Comparison of ENCODE assay signal across 13 mouse cellular contexts in the genomic region with DNA sequence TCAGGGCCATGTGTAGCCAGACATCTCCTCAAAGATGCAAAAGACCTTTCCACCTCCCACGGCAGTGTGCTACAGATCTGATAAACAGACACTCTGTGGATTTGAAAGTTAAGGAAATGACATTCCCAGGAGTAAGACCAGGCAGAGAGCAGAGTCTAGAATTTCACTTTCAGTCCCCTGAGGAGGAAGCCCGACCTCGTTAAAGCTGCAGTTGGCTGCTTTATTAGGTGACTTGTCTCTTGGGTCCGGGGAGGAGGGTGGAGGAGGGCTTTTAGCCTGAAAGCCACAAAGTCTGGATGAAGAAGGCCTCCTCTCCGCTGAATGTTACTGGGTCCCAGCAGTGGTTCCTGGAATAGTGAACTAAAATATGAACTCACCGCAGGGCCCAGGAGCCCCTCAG.
DNase-seq lines count a peak whose midpoint lies in the region; ATAC-seq and TF ChIP-seq lines count a peak whose summit lies in the region.
"Had no signal": no experiment of that assay in that cellular context is flagged by ENCODE, and none has a peak within 500 bp of the region (broad histone marks: within the 10 kb centered on the region; RNA-seq: fewer than 3 reads in every experiment).

No protein-coding gene starts in this region.

- no peaks in the 10 kb centered on the region for H3K27me3 ChIP-seq in kidney, postnatal 0 days (ENCODE audit: insufficient read depth, low read length)
- H3K27me3 ChIP-seq: forebrain, embryonic 12.5 days had no signal

- no peak overlapping the region for H3K9ac ChIP-seq in kidney, postnatal 0 days (ENCODE audit: low read depth, low read length)
- H3K9ac ChIP-seq: forebrain, embryonic 12.5 days had no signal

- no peak overlapping the region for H3K27ac ChIP-seq in kidney, postnatal 0 days
- H3K27ac ChIP-seq: heart, adult 2 months had no signal

- 0 out of 2 replicates have a peak, but pooled peaks have one; percentile 34 for ATAC-seq in kidney, postnatal 0 days (replicated peaks; ENCODE audit: low FRiP score, low read depth)

- H3K9me3 ChIP-seq in kidney, postnatal 0 days (replicated peaks; ENCODE audit: low read length), result no peaks in the 10 kb centered on the region
- H3K9me3 ChIP-seq: forebrain, embryonic 12.5 days had no signal

- WGBS in kidney, postnatal 0 days, result 16% methylated on average over 6 of the region's 6 CpGs

- no peak overlapping the region for H3K4me3 ChIP-seq in kidney, postnatal 0 days (replicated peaks; ENCODE audit: low read depth, low read length)
- H3K4me3 ChIP-seq: forebrain, embryonic 12.5 days; heart, adult 2 months had no signal

- peaks cover 4% of the 10 kb centered on the region; the same call in 1 of the 2 replicates for H3K4me1 ChIP-seq in kidney, postnatal 0 days (replicated peaks; ENCODE audit: insufficient read depth, low read length)

- no peaks in the 10 kb centered on the region for H3K36me3 ChIP-seq in kidney, postnatal 0 days (ENCODE audit: insufficient read depth, low read length)
- H3K36me3 ChIP-seq: forebrain, embryonic 12.5 days had no signal

- TF ChIP-seq CTCF in kidney, postnatal 0 days (IDR thresholded peaks at IDR 0.05; ENCODE audit: low read depth), result no peak

- DNase-seq in gastrocnemius, adult 18-20 months (ENCODE audit: low spot score), result peak; percentile 18
- DNase-seq in gastrocnemius, postnatal 10 days, result no peak
- DNase-seq in kidney, postnatal 0 days (ENCODE audit: low spot score), result peak; percentile 83
- DNase-seq in kidney, adult 8-10 months, result no peak
- DNase-seq in MN1 (ENCODE audit: low spot score), result peak; percentile 41
- peak; percentile 45 for DNase-seq in gastrocnemius, postnatal 25 days
- DNase-seq in spleen, adult 12 weeks (ENCODE audit: low spot score), result no peak
- DNase-seq in cerebellum, postnatal 4 days (ENCODE audit: low spot score in 2 of 2), result no peak
- DNase-seq: B cell, adult 2 months; cerebellum, adult 8-10 months; lung, postnatal 4 days had no signal

- no peak overlapping the region for H3K4me2 ChIP-seq in kidney, postnatal 0 days (ENCODE audit: low read length)
- H3K4me2 ChIP-seq: forebrain, embryonic 12.5 days had no signal

Comparison
In these comparisons a context has a peak if more than half of its experiments do, and no peak if none do; other contexts are left out.
1. DNase-seq: peak in gastrocnemius, adult 18-20 months (single experiment), kidney, postnatal 0 days (single experiment), MN1 (single experiment) and gastrocnemius, postnatal 25 days (single experiment); none in gastrocnemius, postnatal 10 days (single experiment), kidney, adult 8-10 months (0 of 2), spleen, adult 12 weeks (single experiment) and cerebellum, postnatal 4 days (0 of 2).